Mouse (Mus musculus) lung, postnatal 0 days (tissue): ENCODE measurements at regions not wholly inside any gene's neighbourhood (a gene's known extent, or its start where the extent isn't known, plus 50 kb on each side); places are given as distances from the start of the nearest gene placed in this dataset.

Experiments
- CTCF ChIP-seq: IDR thresholded peaks from 2 replicates; pipeline ENCODE4 v1.5.1; 2016; ENCODE audit warnings: antibody characterized with exemption, mild to moderate bottlenecking
- EP300 ChIP-seq: IDR thresholded peaks from 2 replicates; pipeline ENCODE4 v1.6.1; 2016; ENCODE audit warnings: antibody characterized with exemption, mild to moderate bottlenecking, control low read depth

DNA sequence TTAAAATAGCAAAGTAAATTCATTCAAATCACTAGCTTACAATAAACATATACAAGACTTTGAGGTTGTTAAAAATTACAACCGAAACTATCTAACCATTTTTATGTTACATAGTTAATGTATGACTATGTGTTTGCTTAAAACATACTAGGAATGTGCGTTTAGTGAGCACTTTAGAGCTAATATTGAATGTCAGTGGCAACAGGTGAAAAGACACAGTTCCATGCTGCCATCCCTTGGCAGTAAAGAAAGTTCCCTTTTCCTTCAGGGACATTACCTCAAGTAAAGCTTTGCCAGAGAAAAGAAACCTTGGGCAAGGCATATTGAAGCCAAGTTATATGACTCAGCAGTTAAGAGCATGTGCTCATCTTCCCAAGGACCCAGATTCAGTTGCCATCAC, 265.0 kb upstream of the Rarb start:
- TF ChIP-seq CTCF, result 0 out of 2 replicates have a peak, but pooled peaks have one; percentile 6
- TF ChIP-seq EP300, result no peak
